Mouse (Mus musculus) forebrain, embryonic 14.5 days (tissue): ENCODE data around the gene Anapc15. TPM values are rescaled to one million over a fixed set of nuclear protein-coding genes. Genes with fewer than 3 reads are reported as not detected.

Experiments
- ATAC-seq: fragments of 200-750 bp; cut with Nextera tagmentation; 2 replicates; pipeline ENCODE4 v1.8.0; 2017; ENCODE audit warnings: mild to moderate bottlenecking, moderate library complexity
- DNase-seq: peaks from one replicate; pipeline ENCODE4 v3.0.0-alpha.2; 2015; ENCODE audit warnings: low spot score
- H3K27ac ChIP-seq: fragments of 300-500 bp; sonication (generic); 2 replicates; pipeline ENCODE4 v1.5.1; 2014; ENCODE audit warnings: low read depth, mild to moderate bottlenecking, control low read depth, low read length, moderate library complexity
- H3K27me3 ChIP-seq: fragments of 300-500 bp; sonication (generic); replicated peaks from 2 replicates; pipeline ENCODE4 v1.6.1; 2014; ENCODE audit warnings: low read length, control low read depth, mixed read lengths; ENCODE audit not compliant: control insufficient read depth, insufficient read depth
- H3K36me3 ChIP-seq: fragments of 300-500 bp; sonication (generic); 2 replicates; pipeline ENCODE4 v1.6.1; 2014; ENCODE audit warnings: low read length, control low read depth; ENCODE audit not compliant: control insufficient read depth, insufficient read depth
- H3K4me1 ChIP-seq: fragments of 300-500 bp; sonication (generic); 2 replicates; pipeline ENCODE4 v1.6.1; 2014; ENCODE audit warnings: antibody characterized with exemption, low read length, control low read depth; ENCODE audit not compliant: control insufficient read depth, insufficient read depth
- H3K4me2 ChIP-seq: fragments of 300-500 bp; sonication (generic); 2 replicates; pipeline ENCODE4 v1.6.1; 2014; ENCODE audit warnings: mild to moderate bottlenecking, control low read depth, low read length
- H3K4me3 ChIP-seq: fragments of 300-500 bp; sonication (generic); 2 replicates; pipeline ENCODE4 v1.5.1; 2014; ENCODE audit warnings: low read depth, low read length, control low read depth
- H3K9ac ChIP-seq: fragments of 300-500 bp; sonication (generic); 2 replicates; pipeline ENCODE4 v1.6.1; 2014; ENCODE audit warnings: mild to moderate bottlenecking, low read length, control low read depth, moderate library complexity
- H3K9me3 ChIP-seq: fragments of 300-500 bp; sonication (generic); replicated peaks from 2 replicates; pipeline ENCODE4 v1.6.1; 2016; ENCODE audit warnings: low read length, control low read depth, mixed read lengths; ENCODE audit not compliant: control insufficient read depth
- WGBS: fragments of 180-500 bp; shearing (Covaris S2); extraction: QIAGEN DNeasy Blood & Tissue Kit; methylation state at CpG from one replicate; pipeline ENCODE4 v1.1.7; 2014; 5-methylcytosine and 5-hydroxymethylcytosine counted together
- polyA plus RNA-seq: library from polyadenylated mRNA; unstranded; fragments of >200 nt; fragmentation: Nextera tagmentation; extraction: Ambion mirVana; gene quantifications from 2 replicates; pipeline ENCODE4 v1.2.1, GENCODE M21; 2014

Gene Anapc15
- polyA plus RNA-seq, 1 experiment from 2014 or later: 87.6 TPM

- no peak overlapping the region for H3K4me3 ChIP-seq
- H3K36me3 ChIP-seq: peaks cover 65% of the 10 kb centered on the region
- H3K4me1 ChIP-seq: peaks cover 13% of the 10 kb centered on the region
- H3K4me2 ChIP-seq: no peak overlapping the region
- ATAC-seq (no peak), DNase-seq (no peak)
- H3K27ac ChIP-seq: no peak overlapping the region
- no peak overlapping the region for H3K9ac ChIP-seq
- no peaks in the 10 kb centered on the region for H3K27me3 ChIP-seq
- WGBS: 94% methylated on average over 8 of the region's 8 CpGs
- no peaks in the 10 kb centered on the region for H3K9me3 ChIP-seq
Observed at GRCm38 (mm10) chr7:101831437-101831836, 32.1 kb upstream of the Anapc15 start.

GRCm38 (mm10) chr7:101832372-101832771 is 31.1 kb upstream of the Anapc15 start:
- no peak for DNase-seq
- peaks cover 59% of the 10 kb centered on the region for H3K36me3 ChIP-seq
- 91% methylated on average over 4 of the region's 4 CpGs for WGBS

GRCm38 (mm10) chr7:101833352-101833751 is 30.2 kb upstream of the Anapc15 start:
- no peak overlapping the region for H3K9ac ChIP-seq
- no peak overlapping the region for H3K4me2 ChIP-seq
- peaks cover 51% of the 10 kb centered on the region for H3K36me3 ChIP-seq
- ATAC-seq (no peak), DNase-seq (no peak)
- H3K4me1 ChIP-seq: peaks cover 14% of the 10 kb centered on the region
- 68% methylated on average over 5 of the region's 5 CpGs for WGBS
- H3K4me3 ChIP-seq: no peak overlapping the region
- no peaks in the 10 kb centered on the region for H3K9me3 ChIP-seq
- peak overlapping the region; percentile 61 for H3K27ac ChIP-seq
- no peaks in the 10 kb centered on the region for H3K27me3 ChIP-seq

More at GRCm38 (mm10) chr7:101832372-101832771, 31.1 kb upstream of the Anapc15 start:
- H3K4me1 ChIP-seq: peaks cover 13% of the 10 kb centered on the region
- H3K4me2 ChIP-seq: no peak overlapping the region
- ATAC-seq: no peak
- H3K27me3 ChIP-seq: no peaks in the 10 kb centered on the region
- H3K9me3 ChIP-seq: no peaks in the 10 kb centered on the region
- H3K27ac ChIP-seq: no peak overlapping the region
- no peak overlapping the region for H3K4me3 ChIP-seq
- no peak overlapping the region for H3K9ac ChIP-seq

- Histone ChIP-seq H3K9ac (no peak overlapping the region), H3K4me3 (no peak overlapping the region), H3K36me3 (peaks cover 45% of the 10 kb centered on the region), H3K9me3 (no peaks in the 10 kb centered on the region), H3K4me2 (peak overlapping the region; percentile 92; the same call in 1 of the 2 replicates), H3K27ac (peak overlapping the region; percentile 61), H3K4me1 (peaks cover 16% of the 10 kb centered on the region), H3K27me3 (no peaks in the 10 kb centered on the region)
- peak; percentile 35; the same call in 1 of the 2 replicates for ATAC-seq
- 40% methylated on average over 3 of the region's 3 CpGs for WGBS
- peak; percentile 68 for DNase-seq
Observed at GRCm38 (mm10) chr7:101833916-101834584, 29.5 kb upstream of the Anapc15 start.

GRCm38 (mm10) chr7:101834903-101835302 is 28.6 kb upstream of the Anapc15 start:
- Histone ChIP-seq H3K36me3 (peaks cover 36% of the 10 kb centered on the region), H3K9ac (no peak overlapping the region), H3K4me1 (peaks cover 16% of the 10 kb centered on the region), H3K9me3 (no peaks in the 10 kb centered on the region), H3K27ac (peak overlapping the region; percentile 61; the same call in 1 of the 2 replicates), H3K4me2 (peak overlapping the region; percentile 92), H3K4me3 (no peak overlapping the region), H3K27me3 (no peaks in the 10 kb centered on the region)
- 52% methylated on average over 3 of the region's 3 CpGs for WGBS
- DNase-seq (peak; percentile 11), ATAC-seq (no peak)

GRCm38 (mm10) chr7:101835457-101836109 is 27.9 kb upstream of the Anapc15 start:
- Histone ChIP-seq H3K36me3 (peaks cover 29% of the 10 kb centered on the region), H3K9ac (no peak overlapping the region; the same call in 1 of the 2 replicates), H3K27ac (no peak overlapping the region), H3K4me1 (peaks cover 16% of the 10 kb centered on the region), H3K27me3 (no peaks in the 10 kb centered on the region), H3K4me2 (peak overlapping the region; percentile 92), H3K9me3 (no peaks in the 10 kb centered on the region), H3K4me3 (peak overlapping the region; percentile 68)
- ATAC-seq (no peak), DNase-seq (no peak)
- WGBS: 41% methylated on average over 5 of the region's 5 CpGs

- Histone ChIP-seq H3K4me1 (peaks cover 16% of the 10 kb centered on the region), H3K9ac (peak overlapping the region; percentile 87), H3K36me3 (peaks cover 20% of the 10 kb centered on the region), H3K4me2 (peak overlapping the region; percentile 92), H3K4me3 (peak overlapping the region; percentile 68), H3K9me3 (no peaks in the 10 kb centered on the region), H3K27me3 (no peaks in the 10 kb centered on the region), H3K27ac (peak overlapping the region; percentile 88)
- ATAC-seq: peak; percentile 55
- peak; percentile 77 for DNase-seq
- 0% methylated on average over 52 of the region's 63 CpGs for WGBS
Observed at GRCm38 (mm10) chr7:101836271-101837153, 27.0 kb upstream of the Anapc15 start.

- H3K36me3 ChIP-seq: peaks cover 14% of the 10 kb centered on the region
- H3K4me3 ChIP-seq: peak overlapping the region; percentile 68
- DNase-seq (no peak), ATAC-seq (peak; percentile 4; the same call in 1 of the 2 replicates)
- peaks cover 16% of the 10 kb centered on the region for H3K4me1 ChIP-seq
- H3K27me3 ChIP-seq: no peaks in the 10 kb centered on the region
- peak overlapping the region; percentile 88 for H3K27ac ChIP-seq
- peak overlapping the region; percentile 87 for H3K9ac ChIP-seq
- H3K9me3 ChIP-seq: no peaks in the 10 kb centered on the region
- 0% methylated on average over 20 of the region's 20 CpGs for WGBS
- peak overlapping the region; percentile 92 for H3K4me2 ChIP-seq
Observed at GRCm38 (mm10) chr7:101837154-101837605, 26.3 kb upstream of the Anapc15 start.
